13 mouse cellular contexts compared by ENCODE assay signal in genomic region chr16:31433466-31434110, GRCm38 (mm10). TPM values are rescaled to one million over a fixed set of nuclear protein-coding genes. Genes with fewer than 3 reads are reported as not detected.
DNase-seq lines count a peak whose midpoint lies in the region; TF ChIP-seq lines count a peak whose summit lies in the region.
"Had no signal": no experiment of that assay in that cellular context is flagged by ENCODE, and none has a peak within 500 bp of the region (broad histone marks: within the 10 kb centered on the region; RNA-seq: fewer than 3 reads in every experiment).

No protein-coding gene starts in this region.

- H3K4me3 ChIP-seq in layer of hippocampus, adult 2 months: no peak overlapping the region; the same call in 1 of the 2 replicates
- H3K4me3 ChIP-seq: liver, embryonic 13.5 days had no signal

- no peak for TF ChIP-seq CTCF in layer of hippocampus, adult 2 months (conservative IDR thresholded peaks at IDR 0.05)

- H3K27ac ChIP-seq in layer of hippocampus, adult 2 months: peak overlapping the region; percentile 60
- H3K27ac ChIP-seq: liver, embryonic 13.5 days; macrophage had no signal

- DNase-seq in cerebellum, adult 11-12 months: peak; percentile 39
- no peak for DNase-seq in cerebellum, postnatal 14 days
- DNase-seq in layer of hippocampus, adult 2 months (ENCODE audit: low spot score in 2 of 2): no peak
- no peak for DNase-seq in layer of hippocampus, postnatal 36 days
- DNase-seq in MN1 (ENCODE audit: low spot score): peak; percentile 12
- peak; percentile 57 for DNase-seq in kidney, postnatal 10 days
- no peak for DNase-seq in frontal cortex, postnatal 14 days (ENCODE audit: low spot score in 2 of 2)
- no peak for DNase-seq in layer of hippocampus, adult 9-10 months (ENCODE audit: low spot score)
- DNase-seq: heart, postnatal 10 days; layer of hippocampus, adult 9-11 months; liver, embryonic 13.5 days; thymus, postnatal 25 days had no signal

RNA-seq across cellular contexts. Expression of gene Bdh1, which starts 11.5 kb away (rescaled TPM):
- 10 to 100 TPM; 92.4 to 95.6 TPM for total RNA-seq in layer of hippocampus, adult 2 months (2021)
- 100 to 1,000 TPM in 1 of 2 experiments, 10 to 100 TPM in 1; 94.4 to 105 TPM for total RNA-seq in layer of hippocampus, postnatal 36 days (2021)

Comparison
In these comparisons a context has a peak if more than half of its experiments do, and no peak if none do; other contexts are left out.
1. DNase-seq: peak in cerebellum, adult 11-12 months (single experiment), MN1 (single experiment) and kidney, postnatal 10 days (single experiment); none in cerebellum, postnatal 14 days (0 of 2), layer of hippocampus, adult 2 months (0 of 2), layer of hippocampus, postnatal 36 days (0 of 2), frontal cortex, postnatal 14 days (0 of 2) and layer of hippocampus, adult 9-10 months (single experiment).